7 mouse cellular contexts compared by ENCODE assay signal in the genomic region with DNA sequence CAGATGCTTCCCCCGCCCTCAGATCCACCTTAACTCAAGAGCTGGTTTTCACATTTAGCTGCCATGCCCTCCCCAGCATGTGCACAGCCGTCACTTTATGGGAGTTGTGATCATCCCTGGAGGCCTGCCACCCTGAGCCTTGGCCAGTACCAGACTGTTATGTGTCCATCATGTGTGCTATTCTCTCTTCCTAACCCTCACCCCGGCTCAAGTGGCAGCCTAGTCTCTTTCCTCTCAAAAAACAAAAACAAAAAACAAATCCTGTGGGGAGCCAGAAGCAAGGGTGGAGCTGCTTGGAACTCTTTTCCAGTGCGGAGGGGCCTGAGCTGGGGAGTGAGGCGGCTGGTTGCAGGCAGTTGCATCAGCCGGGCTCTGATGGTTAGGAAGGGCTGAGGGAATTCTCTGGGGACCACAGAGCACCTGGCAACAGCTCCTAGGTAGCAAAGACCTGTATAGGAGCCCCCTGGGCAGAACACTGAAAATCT. TPM values are rescaled to one million over a fixed set of nuclear protein-coding genes. Genes with fewer than 3 reads are reported as not detected.
A peak's percentile ranks its signal among the peaks of the same experiment; 100 is the strongest.
DNase-seq lines count a peak whose midpoint lies in the region; ATAC-seq and TF ChIP-seq lines count a peak whose summit lies in the region.

No protein-coding gene starts in this region.

- H3K9me3 ChIP-seq in intestine, embryonic 15.5 days = no peaks in the 10 kb centered on the region

- no peaks in the 10 kb centered on the region for H3K36me3 ChIP-seq in thymus, adult 2 months (ENCODE audit: control insufficient read depth, insufficient read depth, low read length)
- no peaks in the 10 kb centered on the region for H3K36me3 ChIP-seq in intestine, embryonic 15.5 days
- no peaks in the 10 kb centered on the region for H3K36me3 ChIP-seq in macrophage (ENCODE audit: inconsistent target)

- ATAC-seq in intestine, embryonic 15.5 days = no peak

- 59% methylated on average over 6 of the region's 6 CpGs for WGBS in thymus, adult 2 months
- WGBS in intestine, embryonic 15.5 days = 34% methylated on average over 6 of the region's 6 CpGs
- WGBS in macrophage (ENCODE audit: missing documents) = 41% methylated on average over 6 of the region's 6 CpGs

- no peaks in the 10 kb centered on the region for H3K27me3 ChIP-seq in thymus, adult 2 months (ENCODE audit: control insufficient read depth, insufficient read depth, low read length)
- H3K27me3 ChIP-seq in intestine, embryonic 15.5 days (replicated peaks) = no peaks in the 10 kb centered on the region

- H3K4me2 ChIP-seq in intestine, embryonic 15.5 days (replicated peaks) = peak overlapping the region; percentile 64

- no peak for TF ChIP-seq CTCF in thymus, adult 2 months (IDR thresholded peaks at IDR 0.05; ENCODE audit: borderline replicate concordance, control insufficient read depth, extremely low read depth, insufficient read depth, low read length, poor library complexity)

- peaks cover 24% of the 10 kb centered on the region for H3K4me1 ChIP-seq in thymus, adult 2 months (replicated peaks; ENCODE audit: control insufficient read depth, insufficient read depth, low read length)
- H3K4me1 ChIP-seq in intestine, embryonic 15.5 days (replicated peaks) = peaks cover 44% of the 10 kb centered on the region

- H3K9ac ChIP-seq in intestine, embryonic 15.5 days = peak overlapping the region; percentile 42

- H3K27ac ChIP-seq in thymus, adult 2 months (ENCODE audit: control insufficient read depth, insufficient read depth, low read length) = no peak overlapping the region
- 0 out of 2 replicates have a peak overlapping the region, but pooled peaks have one; percentile 96 for H3K27ac ChIP-seq in intestine, embryonic 15.5 days
- peak overlapping the region; percentile 93 for H3K27ac ChIP-seq in macrophage

- H3K79me2 ChIP-seq in macrophage (ENCODE audit: inconsistent target) = peaks cover 73% of the 10 kb centered on the region

- DNase-seq in thymus, postnatal 4 days = peak; percentile 35
- no peak for DNase-seq in thymus, adult 2 months
- DNase-seq in c-Kit-positive CD71-positive TER-119-positive erythroid progenitor cells, embryonic 14.5 days (ENCODE audit: low spot score) = peak; percentile 29
- DNase-seq in gastrocnemius, postnatal 10 days = peak; percentile 63
- peak; percentile 73 for DNase-seq in testis, postnatal 10 days (ENCODE audit: low spot score)

- no peak for TF ChIP-seq POLR2A in thymus, adult 2 months (IDR thresholded peaks at IDR 0.05; ENCODE audit: control insufficient read depth, extremely low read depth, insufficient read depth, low read length, poor library complexity)

- no peak overlapping the region for H3K4me3 ChIP-seq in thymus, adult 2 months (ENCODE audit: control insufficient read depth, insufficient read depth, low read length)
- H3K4me3 ChIP-seq in intestine, embryonic 15.5 days (replicated peaks) = peak overlapping the region; percentile 71
- peak overlapping the region; percentile 90 for H3K4me3 ChIP-seq in macrophage (ENCODE audit: inconsistent target)

RNA-seq across cellular contexts. Expression of a gene that starts 2.3 kb away (rescaled TPM):
- 76.5 and 102 TPM in 2 replicates for polyA plus RNA-seq in thymus, adult 2 months (2012; rRNA removed)
- total RNA-seq in gastrocnemius, postnatal 10 days (2021) = 10 to 100 TPM; 55.1 to 60.5 TPM
- polyA plus RNA-seq in intestine, embryonic 15.5 days (2015; fragmentation: Nextera tagmentation; extraction: Ambion mirVana) = 6.2 and 6.6 TPM in 2 replicates
- 10 to 100 TPM in 16 of 26 experiments, 1 to 10 TPM in 10; 4.9 to 59.2 (median 10.8) TPM for total RNA-seq in macrophage (2018; cell fraction: chromatin; rRNA removed)
- 10 to 100 TPM; 34.7 to 78.3 (median 52.0) TPM for total RNA-seq in macrophage (2018; cell fraction: cytosol; rRNA removed)
- total RNA-seq in macrophage (2018; cell fraction: nucleus; rRNA removed) = 10 to 100 TPM; 17.6 to 77.3 (median 31.7) TPM
- 29.8 to 55.7 TPM (median 36.4 TPM) in 3 replicates for polyA plus RNA-seq in macrophage (2018)

RNA-seq across cellular contexts. Expression of a gene that starts 2.6 kb away (rescaled TPM):
- polyA plus RNA-seq in thymus, adult 2 months (2012; rRNA removed) = 71.7 and 74.4 TPM in 2 replicates
- total RNA-seq in gastrocnemius, postnatal 10 days (2021) = 1 to 10 TPM; 1.9 to 2.3 TPM
- polyA plus RNA-seq in intestine, embryonic 15.5 days (2015; fragmentation: Nextera tagmentation; extraction: Ambion mirVana) = 0.78 and 1.5 TPM in 2 replicates
- 100 to 1,000 TPM in 1 of 26 experiments, 10 to 100 TPM in 22, 1 to 10 TPM in 3; 6.1 to 148 (median 24.7) TPM for total RNA-seq in macrophage (2018; cell fraction: chromatin; rRNA removed)
- 10 to 100 TPM in 3 of 26 experiments, 1 to 10 TPM in 23; 1.1 to 21.6 (median 4.6) TPM for total RNA-seq in macrophage (2018; cell fraction: cytosol; rRNA removed)
- 100 to 1,000 TPM in 2 of 26 experiments, 10 to 100 TPM in 23, 1 to 10 TPM in 1; 9.4 to 314 (median 22.8) TPM for total RNA-seq in macrophage (2018; cell fraction: nucleus; rRNA removed)
- polyA plus RNA-seq in macrophage (2018) = 2.3 to 2.8 TPM (median 2.7 TPM) in 3 replicates

RNA-seq across cellular contexts. Expression of a gene that starts 2.9 kb away (rescaled TPM):
- polyA plus RNA-seq in thymus, adult 2 months (2012; rRNA removed) = 189 and 223 TPM in 2 replicates
- 10 to 100 TPM; 28.0 to 35.3 TPM for total RNA-seq in gastrocnemius, postnatal 10 days (2021)
- 87.4 and 89.2 TPM in 2 replicates for polyA plus RNA-seq in intestine, embryonic 15.5 days (2015; fragmentation: Nextera tagmentation; extraction: Ambion mirVana)
- 10 to 100 TPM in 24 of 26 experiments, 1 to 10 TPM in 2; 7.9 to 35.5 (median 17.8) TPM for total RNA-seq in macrophage (2018; cell fraction: chromatin; rRNA removed)
- total RNA-seq in macrophage (2018; cell fraction: cytosol; rRNA removed) = 10 to 100 TPM; 41.8 to 65.9 (median 52.2) TPM
- 10 to 100 TPM; 17.7 to 43.3 (median 33.1) TPM for total RNA-seq in macrophage (2018; cell fraction: nucleus; rRNA removed)
- polyA plus RNA-seq in macrophage (2018) = 60.3 to 113 TPM (median 73.8 TPM) in 3 replicates

RNA-seq across cellular contexts. Expression of a gene that starts 30.0 kb away (rescaled TPM):
- polyA plus RNA-seq in thymus, adult 2 months (2012; rRNA removed) = 91.4 and 120 TPM in 2 replicates
- 10 to 100 TPM; 84.2 to 86.4 TPM for total RNA-seq in gastrocnemius, postnatal 10 days (2021)
- polyA plus RNA-seq in intestine, embryonic 15.5 days (2015; fragmentation: Nextera tagmentation; extraction: Ambion mirVana) = 112 and 116 TPM in 2 replicates
- total RNA-seq in macrophage (2018; cell fraction: chromatin; rRNA removed) = 10 to 100 TPM; 10.1 to 70.6 (median 25.0) TPM
- 10 to 100 TPM; 22.9 to 69.0 (median 54.8) TPM for total RNA-seq in macrophage (2018; cell fraction: cytosol; rRNA removed)
- 10 to 100 TPM; 13.3 to 58.4 (median 33.6) TPM for total RNA-seq in macrophage (2018; cell fraction: nucleus; rRNA removed)
- 33.4 to 56.3 TPM (median 49.1 TPM) in 3 replicates for polyA plus RNA-seq in macrophage (2018)

RNA-seq across cellular contexts. Expression of a gene that starts 30.1 kb away (rescaled TPM):
- polyA plus RNA-seq in thymus, adult 2 months (2012; rRNA removed) = 138 and 151 TPM in 2 replicates
- 10 to 100 TPM; 41.7 to 49.0 TPM for total RNA-seq in gastrocnemius, postnatal 10 days (2021)
- polyA plus RNA-seq in intestine, embryonic 15.5 days (2015; fragmentation: Nextera tagmentation; extraction: Ambion mirVana) = 71.0 and 71.3 TPM in 2 replicates
- total RNA-seq in macrophage (2018; cell fraction: chromatin; rRNA removed) = 100 to 1,000 TPM in 12 of 26 experiments, 10 to 100 TPM in 14; 32.8 to 197 (median 94.9) TPM
- 10 to 100 TPM; 17.1 to 50.9 (median 28.5) TPM for total RNA-seq in macrophage (2018; cell fraction: cytosol; rRNA removed)
- 100 to 1,000 TPM in 1 of 26 experiments, 10 to 100 TPM in 25; 29.7 to 111 (median 46.6) TPM for total RNA-seq in macrophage (2018; cell fraction: nucleus; rRNA removed)
- polyA plus RNA-seq in macrophage (2018) = 25.6 to 51.8 TPM (median 28.3 TPM) in 3 replicates

Comparison
In these comparisons a context has a peak if more than half of its experiments do, and no peak if none do; other contexts are left out.
1. RNA of a gene that starts 2.6 kb away (polyA plus RNA-seq): 71.7 to 74.4 TPM in thymus, adult 2 months; 2.3 to 2.8 TPM in macrophage and 0.78 to 1.5 TPM in intestine, embryonic 15.5 days; every median in the first group is over 10 times any median in the second.